Mouse (Mus musculus) liver, adult 10 weeks (tissue): ENCODE results near the gene Smok3c. TPM values are rescaled to one million over a fixed set of nuclear protein-coding genes. Genes with fewer than 3 reads are reported as not detected.

Experiments
- polyA plus RNA-seq: library from polyadenylated mRNA; stranded (reverse); fragments of 350-450 nt; fragmentation: Illumina TruSeq; extraction: RNeasy Lipid Tissue Mini Kit (QIAGEN cat#74804); gene quantifications from one replicate; pipeline ENCODE4 v1.2.3, GENCODE M21; 2014; ENCODE audit warnings: low read depth, low replicate concordance

Gene Smok3c
- not detected for polyA plus RNA-seq

GRCm38 (mm10) chr5:138052894-138053293 lies at the start of gene Smok3c:
Smok3c (plus strand) TSS chr5:138053194.

DNA sequence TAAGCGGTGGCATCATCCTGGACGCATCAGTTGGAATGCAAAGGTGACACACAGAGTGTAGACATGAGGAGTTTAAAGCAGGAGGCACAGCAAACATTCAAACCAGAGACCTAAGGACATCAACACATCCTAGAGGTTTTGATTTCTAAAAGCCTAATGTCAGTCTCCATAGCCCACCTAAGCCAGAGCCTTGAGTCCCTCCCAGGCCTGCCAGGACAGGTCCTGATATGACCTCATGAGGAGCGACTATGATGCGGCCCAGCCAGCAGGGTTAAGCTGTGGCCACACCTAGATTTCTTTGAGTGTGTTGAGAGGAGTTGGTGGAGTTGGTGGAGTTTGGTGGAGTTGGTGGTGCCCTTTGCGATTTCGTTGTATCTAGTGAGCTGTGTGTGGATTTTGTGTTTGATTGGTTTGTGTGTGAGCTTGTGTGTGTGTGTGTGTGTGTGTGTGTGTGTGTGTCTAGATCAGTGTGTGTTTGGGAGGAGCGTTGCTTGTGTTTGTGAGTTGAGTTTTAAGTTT lies 32.0 kb upstream of the Smok3c start, which contains the start of the genes Smok3a and Smok3b:
Gene Smok3a (plus strand): TSS at position 301 of the 519 bp plus-strand sequence.
Gene Smok3b (plus strand): TSS at position 469 of the 519 bp plus-strand sequence.

DNA sequence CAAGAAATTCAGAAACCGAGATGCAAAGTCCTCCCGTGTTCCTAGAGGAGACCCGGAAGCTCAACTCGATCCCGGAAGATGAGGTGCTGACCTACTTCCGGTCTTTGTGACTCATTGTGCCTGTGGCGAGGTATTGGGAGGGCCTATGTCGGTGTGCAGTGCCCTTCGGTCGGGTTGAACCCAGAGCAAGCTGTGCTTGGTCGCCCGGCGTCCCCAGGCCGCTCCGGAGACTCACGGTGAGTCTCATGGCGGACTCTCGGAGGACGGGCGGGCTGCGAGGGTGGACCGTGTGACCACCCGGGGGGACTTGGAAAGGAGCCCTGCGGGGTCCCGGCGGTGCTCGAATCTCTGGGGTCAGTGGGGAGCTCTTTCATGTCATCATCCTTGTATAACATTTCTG lies 32.0 kb downstream of the Smok3c start, which contains the start of gene Zkscan1:
Gene Zkscan1 (plus strand): TSS at position 89 of the 400 bp plus-strand sequence.

Other genes with a start within 250 kb of the Smok3c start
- gene Pilra, start 216.9 kb upstream of the Smok3c start, polyA plus RNA-seq = 3.2 TPM
- 3.8 TPM for gene Pilrb1, start 195.1 kb upstream of the Smok3c start, polyA plus RNA-seq
- 3.2 TPM for gene Pilrb2, start 181.4 kb upstream of the Smok3c start, polyA plus RNA-seq
- gene Cyp3a13, start 131.6 kb upstream of the Smok3c start, polyA plus RNA-seq = 371 TPM
- 1.0 TPM for gene Gjc3, start 90.1 kb upstream of the Smok3c start, polyA plus RNA-seq
- 2,187 TPM for gene Azgp1, start 71.7 kb upstream of the Smok3c start, polyA plus RNA-seq
- gene Smok3a, start 31.9 kb upstream of the Smok3c start, polyA plus RNA-seq = not detected
- gene Smok3b, start 31.8 kb upstream of the Smok3c start, polyA plus RNA-seq = not detected
- 22.7 TPM for gene Zkscan1, start 31.9 kb downstream of the Smok3c start, polyA plus RNA-seq
- 10.4 TPM for gene Zscan21, start 63.7 kb downstream of the Smok3c start, polyA plus RNA-seq
- 6.7 TPM for gene Zfp113, start 102.5 kb downstream of the Smok3c start, polyA plus RNA-seq
- 67.4 TPM for gene Cops6, start 107.9 kb downstream of the Smok3c start, polyA plus RNA-seq
- 2.3 TPM for gene Ap4m1, start 118.8 kb downstream of the Smok3c start, polyA plus RNA-seq
- gene Mcm7, start 119.2 kb downstream of the Smok3c start, polyA plus RNA-seq = 6.4 TPM
- 4.8 TPM for gene Taf6, start 134.3 kb downstream of the Smok3c start, polyA plus RNA-seq
- 4.6 TPM for gene Cnpy4, start 134.3 kb downstream of the Smok3c start, polyA plus RNA-seq
- gene Mblac1, start 141.1 kb downstream of the Smok3c start, polyA plus RNA-seq = 0.29 TPM
- not detected for gene Nxpe5, start 172.7 kb downstream of the Smok3c start, polyA plus RNA-seq
- gene Lamtor4, start 202.3 kb downstream of the Smok3c start, polyA plus RNA-seq = 1.3 TPM
- 1.8 TPM for gene BC037034, start 210.8 kb downstream of the Smok3c start, polyA plus RNA-seq
- not detected for gene Gal3st4, start 219.6 kb downstream of the Smok3c start, polyA plus RNA-seq
- gene Gm43720, start 226.8 kb downstream of the Smok3c start, polyA plus RNA-seq = not detected
- 0.13 TPM for gene Gpc2, start 226.8 kb downstream of the Smok3c start, polyA plus RNA-seq
- gene Stag3, start 227.0 kb downstream of the Smok3c start, polyA plus RNA-seq = not detected